Mouse (Mus musculus) thymus, postnatal 0 days (tissue): ENCODE data around the gene Retreg3. TPM values are rescaled to one million over a fixed set of nuclear protein-coding genes. Genes with fewer than 3 reads are reported as not detected.

Source experiments
- DNase-seq: peaks from one replicate; pipeline ENCODE4 v3.0.0-alpha.2; 2015; ENCODE audit warnings: low spot score
- polyA plus RNA-seq: library from polyadenylated mRNA; unstranded; fragments of >200 nt; fragmentation: Nextera tagmentation; extraction: Ambion mirVana; gene quantifications from 2 replicates; pipeline ENCODE4 v1.2.1, GENCODE M21; 2015

Gene Retreg3
- polyA plus RNA-seq, 1 experiment from 2014 or later, result 22.2 TPM

GRCm38 (mm10) chr11:101082208-101083082 is 37.2 kb downstream of the Retreg3 start, which contains the start of gene Coasy:
Gene Coasy, plus strand, starts transcription at chr11:101082565.
- peak; percentile 91 for DNase-seq

GRCm38 (mm10) chr11:101081659-101082058 is 38.0 kb downstream of the Retreg3 start:
- no peak for DNase-seq

- DNase-seq, result no peak
Observed at GRCm38 (mm10) chr11:101080421-101080820, 39.3 kb downstream of the Retreg3 start.

- peak; percentile 35 for DNase-seq
Observed at GRCm38 (mm10) chr11:101079746-101080145, 39.9 kb downstream of the Retreg3 start.

- no peak for DNase-seq
Observed at GRCm38 (mm10) chr11:101078121-101078520, 41.6 kb downstream of the Retreg3 start, which contains the start of gene Hsd17b1. Gene Hsd17b1, plus strand, starts transcription at chr11:101078411.

- DNase-seq, result no peak
Observed at GRCm38 (mm10) chr11:101071810-101072428, 47.8 kb downstream of the Retreg3 start.

GRCm38 (mm10) chr11:101070987-101071386 is 48.7 kb downstream of the Retreg3 start:
- DNase-seq, result no peak

GRCm38 (mm10) chr11:101070189-101070527 is 49.5 kb downstream of the Retreg3 start:
- DNase-seq, result no peak

GRCm38 (mm10) chr11:101069391-101070188 is 50.1 kb downstream of the Retreg3 start, which contains the start of gene Naglu:
Gene Naglu, plus strand, starts transcription at chr11:101070012.
- DNase-seq, result peak; percentile 90

GRCm38 (mm10) chr11:101066549-101067412 is 52.9 kb downstream of the Retreg3 start:
- DNase-seq, result peak; percentile 84

- DNase-seq, result no peak
Observed at GRCm38 (mm10) chr11:101065002-101065401, 54.7 kb downstream of the Retreg3 start.

- no peak for DNase-seq
Observed at GRCm38 (mm10) chr11:101064462-101064861, 55.2 kb downstream of the Retreg3 start.

- peak; percentile 81 for DNase-seq
Observed at GRCm38 (mm10) chr11:101063676-101064327, 55.9 kb downstream of the Retreg3 start.

GRCm38 (mm10) chr11:101062971-101063675 is 56.6 kb downstream of the Retreg3 start:
- DNase-seq, result no peak

- no peak for DNase-seq
Observed at GRCm38 (mm10) chr11:101062165-101062884, 57.4 kb downstream of the Retreg3 start.

- no peak for DNase-seq
Observed at GRCm38 (mm10) chr11:101061049-101061448, 58.6 kb downstream of the Retreg3 start.

- DNase-seq, result no peak
Observed at GRCm38 (mm10) chr11:101060126-101060525, 59.6 kb downstream of the Retreg3 start.

- DNase-seq, result no peak
Observed at GRCm38 (mm10) chr11:101059473-101059872, 60.2 kb downstream of the Retreg3 start.

GRCm38 (mm10) chr11:101058726-101059125 is 61.0 kb downstream of the Retreg3 start:
- DNase-seq, result no peak
